Mouse (Mus musculus) erythroblast, embryonic 14.5 days (primary cell): ENCODE data around the gene Mark4. TPM values are rescaled to one million over a fixed set of nuclear protein-coding genes. Genes with fewer than 3 reads are reported as not detected.

Experiments
- H3K27me3 ChIP-seq: 2 replicates; pipeline ENCODE4 v1.6.1; 2012; ENCODE audit warnings: inconsistent platforms; ENCODE audit not compliant: control insufficient read depth
- H3K36me3 ChIP-seq: 2 replicates; pipeline ENCODE4 v1.6.1; 2012; ENCODE audit warnings: mild to moderate bottlenecking, inconsistent platforms; ENCODE audit not compliant: control insufficient read depth
- H3K4me1 ChIP-seq: 2 replicates; pipeline ENCODE4 v1.6.1; 2012; ENCODE audit warnings: inconsistent platforms; ENCODE audit not compliant: control insufficient read depth
- H3K4me3 ChIP-seq: replicated peaks from 2 replicates; pipeline ENCODE3; 2012; ENCODE audit warnings: moderate library complexity, mild to moderate bottlenecking, inconsistent platforms
- H3K9me3 ChIP-seq: 2 replicates; pipeline ENCODE4 v1.6.1; 2012; ENCODE audit warnings: low read length, inconsistent platforms, mixed read lengths; ENCODE audit not compliant: control insufficient read depth
- GATA1 ChIP-seq: IDR thresholded peaks from 2 replicates; pipeline ENCODE4 v1.6.1; 2012; ENCODE audit warnings: low read length, inconsistent platforms, mixed read lengths
- TAL1 ChIP-seq: IDR thresholded peaks from 3 replicates; pipeline ENCODE4 v1.6.1; 2012; ENCODE audit warnings: low read length, inconsistent platforms, mixed read lengths
- polyA plus RNA-seq: library from polyadenylated mRNA; stranded (reverse); fragments of >175 nt; gene quantifications from 2 replicates; pipeline ENCODE4 v1.2.3, GENCODE M21; 2012

Mark4 gene
- polyA plus RNA-seq, 1 experiment: 0.45 TPM

GRCm38 (mm10) chr7:19495521-19496213 lies 37.0 kb upstream of the Mark4 start:
- H3K4me1 ChIP-seq: peaks cover 5% of the 10 kb centered on the region
- H3K9me3 ChIP-seq: no peaks in the 10 kb centered on the region
- TF ChIP-seq TAL1 (no peak), GATA1 (no peak)
- H3K4me3 ChIP-seq: no peak overlapping the region
- H3K36me3 ChIP-seq: no peaks in the 10 kb centered on the region
- H3K27me3 ChIP-seq: peaks cover 14% of the 10 kb centered on the region

DNA sequence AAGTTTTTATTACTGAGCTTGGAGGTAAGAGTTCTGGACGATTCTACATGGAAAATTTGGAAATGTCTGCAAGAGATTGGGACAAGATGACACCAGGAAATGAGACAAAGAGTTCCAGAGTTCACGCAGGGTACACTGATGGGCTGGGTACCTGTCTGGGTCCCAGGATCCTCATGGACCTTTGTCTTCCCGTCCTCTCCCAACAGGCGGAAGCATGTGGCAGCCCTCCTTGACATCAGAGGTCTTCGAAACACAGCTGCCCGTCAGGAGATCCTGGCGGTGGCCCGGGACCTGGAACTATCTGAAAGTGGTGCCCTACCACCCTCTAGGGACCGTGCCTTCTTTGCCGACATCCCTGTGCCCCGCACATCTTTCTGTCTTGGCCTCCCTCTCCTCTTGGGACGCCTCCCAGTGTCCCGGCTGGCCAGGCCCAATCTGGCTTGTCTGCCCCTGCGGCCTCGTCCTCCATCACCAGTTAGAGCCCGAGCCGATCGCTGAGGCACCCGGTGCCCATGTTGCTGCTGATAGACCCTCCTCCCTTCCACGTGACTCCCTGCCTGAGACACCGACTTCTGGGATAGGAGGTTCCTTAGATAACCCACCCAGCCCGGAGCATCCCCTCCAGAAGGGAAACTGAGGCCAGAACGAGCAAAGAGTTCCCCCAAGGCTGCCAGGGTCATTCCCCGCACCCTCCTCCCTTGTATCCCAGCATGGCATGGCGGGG lies 36.3 kb upstream of the Mark4 start:
- peaks cover 5% of the 10 kb centered on the region for H3K4me1 ChIP-seq
- no peaks in the 10 kb centered on the region for H3K9me3 ChIP-seq
- no peak for TF ChIP-seq GATA1
- TF ChIP-seq TAL1: no peak
- no peak overlapping the region for H3K4me3 ChIP-seq
- no peaks in the 10 kb centered on the region for H3K36me3 ChIP-seq
- H3K27me3 ChIP-seq: peaks cover 15% of the 10 kb centered on the region

- Histone ChIP-seq H3K27me3 (peaks cover 33% of the 10 kb centered on the region), H3K4me3 (no peak overlapping the region), H3K4me1 (no peaks in the 10 kb centered on the region), H3K36me3 (no peaks in the 10 kb centered on the region), H3K9me3 (no peaks in the 10 kb centered on the region)
- TF ChIP-seq TAL1 (no peak), GATA1 (no peak)
Observed at GRCm38 (mm10) chr7:19491731-19492130, 33.1 kb upstream of the Mark4 start.

GRCm38 (mm10) chr7:19489525-19489924 lies 30.9 kb upstream of the Mark4 start:
- Histone ChIP-seq H3K4me3 (no peak overlapping the region), H3K27me3 (peaks cover 33% of the 10 kb centered on the region), H3K36me3 (no peaks in the 10 kb centered on the region), H3K4me1 (no peaks in the 10 kb centered on the region), H3K9me3 (no peaks in the 10 kb centered on the region)
- TF ChIP-seq GATA1: no peak
- TF ChIP-seq TAL1: no peak

DNA sequence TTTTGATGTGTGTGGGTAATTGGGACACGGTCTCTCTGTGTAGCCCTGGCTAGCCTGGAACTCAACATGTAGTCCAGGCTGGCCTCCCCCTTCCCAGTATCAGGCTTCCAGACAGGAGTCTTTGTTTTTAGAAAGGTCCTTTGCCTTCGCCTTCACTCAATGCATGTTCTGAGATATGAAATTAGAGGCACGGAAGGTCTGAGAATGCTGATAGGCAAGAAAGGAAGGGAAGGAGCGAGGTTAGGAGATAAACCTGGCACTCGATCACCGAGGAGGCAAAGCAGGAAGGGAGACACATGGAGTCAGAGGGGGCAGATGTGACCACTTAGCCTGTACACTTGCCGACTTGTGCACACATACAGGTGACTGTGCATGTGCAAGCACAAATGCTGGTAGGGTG lies 27.9 kb upstream of the Mark4 start:
- Histone ChIP-seq H3K36me3 (no peaks in the 10 kb centered on the region), H3K27me3 (peaks cover 24% of the 10 kb centered on the region), H3K9me3 (no peaks in the 10 kb centered on the region), H3K4me1 (no peaks in the 10 kb centered on the region), H3K4me3 (no peak overlapping the region)
- TF ChIP-seq GATA1 (no peak), TAL1 (no peak)

- Histone ChIP-seq H3K36me3 (no peaks in the 10 kb centered on the region), H3K4me1 (no peaks in the 10 kb centered on the region), H3K9me3 (no peaks in the 10 kb centered on the region), H3K27me3 (peaks cover 18% of the 10 kb centered on the region; the same call in 1 of the 2 replicates), H3K4me3 (no peak overlapping the region)
- no peak for TF ChIP-seq GATA1
- no peak for TF ChIP-seq TAL1
Observed at GRCm38 (mm10) chr7:19485488-19485887, 26.9 kb upstream of the Mark4 start.

DNA sequence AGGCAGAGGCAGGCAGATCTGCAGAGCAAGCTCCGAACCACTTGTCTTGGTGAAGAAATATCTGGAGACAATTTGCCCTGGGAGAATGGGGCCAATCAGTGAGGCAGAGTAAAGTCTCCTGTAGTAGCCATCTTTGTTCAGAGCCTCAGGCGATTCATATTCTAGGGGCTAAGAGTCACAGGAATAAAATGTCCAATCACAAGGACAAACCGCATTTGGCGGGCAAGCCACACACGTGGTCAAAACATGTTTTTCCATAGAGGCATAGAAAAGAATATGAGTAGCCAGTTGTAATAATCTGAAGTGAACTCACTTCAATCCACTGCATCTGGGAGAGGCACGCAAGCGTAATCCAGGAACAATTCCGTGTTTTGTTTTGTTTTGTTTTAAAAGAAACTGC lies 24.7 kb upstream of the Mark4 start:
- H3K36me3 ChIP-seq: no peaks in the 10 kb centered on the region
- TF ChIP-seq TAL1 (no peak), GATA1 (no peak)
- H3K9me3 ChIP-seq: no peaks in the 10 kb centered on the region
- H3K4me1 ChIP-seq: no peaks in the 10 kb centered on the region
- no peak overlapping the region for H3K4me3 ChIP-seq
- H3K27me3 ChIP-seq: peaks cover 4% of the 10 kb centered on the region; the same call in 1 of the 2 replicates

DNA sequence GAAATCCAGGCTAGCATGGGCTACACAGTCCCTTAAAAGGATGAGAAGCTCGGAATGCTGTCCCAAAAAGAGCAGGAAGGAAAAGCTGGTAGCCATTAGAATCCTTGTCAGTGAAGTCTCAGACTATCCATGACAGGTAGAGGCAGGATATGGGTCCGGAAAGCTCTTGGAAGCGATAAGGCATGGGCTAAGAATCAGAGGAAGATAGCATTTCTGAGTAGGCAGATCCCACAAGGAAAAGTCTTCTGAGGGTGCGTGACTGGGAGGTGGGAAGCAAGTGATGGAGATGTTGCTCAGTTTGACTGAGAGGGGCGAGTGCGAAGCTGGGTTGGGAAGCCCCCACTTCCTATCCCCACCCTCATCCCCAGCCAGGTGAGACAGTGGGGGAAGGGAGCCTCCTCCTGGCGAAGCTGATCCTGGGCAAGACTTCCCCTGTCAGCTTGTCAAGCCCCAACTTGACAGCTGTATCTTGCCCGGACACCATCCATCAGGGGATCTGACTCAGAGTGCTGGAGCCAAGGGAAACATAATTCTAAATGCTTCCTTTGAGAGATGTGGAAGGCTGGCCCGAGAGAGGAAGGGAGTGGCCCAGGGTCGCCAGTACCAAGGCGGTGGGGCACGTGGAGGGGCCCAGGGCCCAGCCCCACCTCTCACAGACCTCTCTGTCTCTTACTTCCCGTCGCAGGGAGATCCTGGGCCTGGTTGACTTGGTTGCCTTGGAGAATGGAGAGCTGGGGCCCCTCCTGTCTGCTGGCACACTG lies 19.2 kb upstream of the Mark4 start:
- H3K4me3 ChIP-seq: no peak overlapping the region
- TF ChIP-seq TAL1 (no peak), GATA1 (no peak)
- H3K4me1 ChIP-seq: peaks cover 4% of the 10 kb centered on the region
- no peaks in the 10 kb centered on the region for H3K36me3 ChIP-seq
- peaks cover 41% of the 10 kb centered on the region for H3K27me3 ChIP-seq
- peaks cover 3% of the 10 kb centered on the region for H3K9me3 ChIP-seq

DNA sequence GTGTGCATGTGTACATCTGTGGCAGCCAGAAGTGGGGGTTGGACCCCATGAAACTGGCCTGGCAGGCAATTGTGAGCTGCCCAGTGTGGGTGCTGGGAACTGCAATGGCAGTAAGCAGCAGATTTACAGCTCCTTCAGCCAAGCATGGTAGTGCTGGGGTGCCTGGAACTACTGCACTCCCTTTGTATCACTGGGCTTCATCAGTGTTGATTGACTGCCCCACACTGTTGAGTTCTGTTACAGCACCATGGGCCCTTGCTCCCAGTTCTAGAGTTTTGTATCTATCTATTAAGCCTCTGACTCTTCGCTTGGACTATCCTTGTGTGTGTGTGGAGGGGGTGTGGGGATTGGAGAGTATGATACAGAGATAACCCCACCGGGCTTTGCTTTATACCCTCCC lies 18.5 kb upstream of the Mark4 start:
- no peak for TF ChIP-seq GATA1
- Histone ChIP-seq H3K9me3 (peaks cover 3% of the 10 kb centered on the region), H3K4me3 (no peak overlapping the region), H3K36me3 (no peaks in the 10 kb centered on the region), H3K4me1 (peaks cover 4% of the 10 kb centered on the region), H3K27me3 (peaks cover 48% of the 10 kb centered on the region)
